Mouse (Mus musculus): Measurements from ENCODE around the gene Ildr2.

GRCm38 (mm10) chr1:166361842-166362241 lies 107.9 kb downstream of the Ildr2 start:
- TF ChIP-seq GATA1 (IDR thresholded peaks at IDR 0.05; ENCODE audit: borderline replicate concordance, low read length) (no peak), FLI1 (IDR thresholded peaks at IDR 0.05; ENCODE audit: low read length) (no peak)

All from megakaryocyte, embryonic 14.5 days (primary cell).